Mouse (Mus musculus) testis, postnatal 14 days (tissue): ENCODE results near the gene Spata31d1c.

Experiments used
- DNase-seq: peaks from one replicate; pipeline ENCODE4 v3.0.0; 2021; ENCODE audit warnings: low spot score

Gene Spata31d1c

GRCm38 (mm10) chr13:65032758-65033157, at the start of gene Spata31d1c:
TSS of gene Spata31d1c (plus strand) at chr13:65033058.
- DNase-seq, result no peak

DNA sequence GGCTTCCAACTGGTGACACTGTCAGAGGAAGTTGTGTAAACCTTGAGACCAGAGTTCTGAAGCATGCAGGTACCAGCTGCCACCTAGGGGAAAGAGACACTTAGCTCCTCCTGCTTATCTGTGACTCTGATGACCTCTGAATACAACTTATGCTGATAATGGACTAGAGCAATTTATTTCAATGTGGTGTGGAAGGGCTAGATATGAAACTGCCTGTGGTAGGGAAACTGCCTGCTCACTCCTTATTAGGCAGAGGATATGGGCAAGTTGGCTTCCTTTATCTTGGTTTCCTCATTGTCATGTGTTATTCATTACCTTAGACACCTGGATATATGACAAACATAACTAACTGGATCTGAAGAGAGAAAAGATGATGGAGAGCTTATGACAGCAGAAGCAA, 44.0 kb upstream of the Spata31d1c start:
- no peak for DNase-seq

GRCm38 (mm10) chr13:65005414-65005813, 27.4 kb upstream of the Spata31d1c start:
- no peak for DNase-seq

GRCm38 (mm10) chr13:65006760-65007159, 26.1 kb upstream of the Spata31d1c start:
- no peak for DNase-seq

GRCm38 (mm10) chr13:65007971-65008370, 24.9 kb upstream of the Spata31d1c start:
- no peak for DNase-seq

GRCm38 (mm10) chr13:65011052-65011738, 21.7 kb upstream of the Spata31d1c start:
- no peak for DNase-seq

- DNase-seq, result no peak
Measured at GRCm38 (mm10) chr13:65035057-65035456, 2.2 kb downstream of the Spata31d1c start.

- DNase-seq, result no peak
Measured at GRCm38 (mm10) chr13:65052660-65053059, 19.8 kb downstream of the Spata31d1c start, which contains the start of gene Prss47. TSS of gene Prss47 (minus strand) at chr13:65052760.

DNA sequence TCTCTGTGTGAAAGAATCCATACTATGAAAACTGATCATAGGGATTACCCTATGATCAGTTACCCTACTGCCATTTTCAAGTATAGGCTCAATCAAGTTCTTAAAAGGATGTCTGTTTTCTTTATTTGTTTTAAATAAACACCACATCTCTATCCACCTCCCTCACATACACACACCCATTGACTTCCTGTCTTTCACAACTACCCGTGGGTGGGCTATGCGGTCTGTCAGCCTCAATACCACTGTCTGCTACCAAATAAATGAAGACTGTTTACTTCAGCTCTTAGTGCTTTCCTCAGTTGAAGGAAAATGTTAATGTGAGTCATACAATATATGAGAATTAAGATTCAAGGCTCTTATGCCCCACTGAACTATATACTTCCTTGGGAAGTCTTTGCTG, 37.1 kb downstream of the Spata31d1c start:
- DNase-seq, result no peak
